Mouse (Mus musculus) embryo, embryonic 9.5 days (tissue): ENCODE data around the gene Cdh13.

ENCODE experiments used
- DNase-seq: peaks from one replicate; pipeline ENCODE4 v3.0.0-alpha.2; 2017; ENCODE audit errors: extremely low spot score

The Cdh13 gene

DNA sequence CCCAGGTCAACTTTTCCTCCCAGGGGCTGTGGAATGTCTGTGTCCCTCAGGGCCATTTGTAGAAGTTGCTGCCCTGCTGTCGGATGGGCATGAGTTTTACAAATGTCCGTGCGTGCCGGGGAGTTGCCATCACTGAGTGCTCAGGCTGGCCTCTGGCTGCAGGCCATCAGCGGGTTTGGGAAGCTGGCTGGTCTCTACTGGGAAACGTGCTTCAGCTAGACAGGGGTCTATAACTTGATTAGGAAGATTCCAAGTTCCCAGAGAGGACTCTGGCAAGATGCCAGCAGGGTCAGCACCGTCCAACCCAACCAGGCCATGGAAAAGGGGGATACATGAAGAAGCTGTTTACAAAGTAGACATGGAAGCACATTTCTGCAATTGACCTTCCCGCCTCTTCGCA lies 163.0 kb downstream of the Cdh13 start:
- no peak for DNase-seq

DNA sequence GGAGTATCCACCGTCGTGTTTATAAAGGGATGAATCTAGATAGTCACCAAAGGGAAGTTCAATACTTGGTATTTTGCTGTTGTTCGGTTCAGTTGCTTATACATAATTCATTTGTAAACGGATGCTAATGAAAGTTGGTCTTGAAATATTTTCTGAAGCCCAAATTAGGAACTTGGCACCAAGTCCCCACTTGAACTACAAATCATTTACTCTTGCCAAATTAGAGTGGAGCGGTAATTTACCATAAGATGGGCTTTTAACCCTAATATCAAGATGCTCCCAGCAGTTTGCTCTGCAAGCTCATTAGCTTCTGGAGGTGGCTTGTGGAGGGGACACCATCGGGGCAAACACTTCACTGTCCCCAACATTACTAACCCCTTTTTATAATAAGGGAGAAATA lies 164.5 kb downstream of the Cdh13 start:
- DNase-seq: no peak

DNA sequence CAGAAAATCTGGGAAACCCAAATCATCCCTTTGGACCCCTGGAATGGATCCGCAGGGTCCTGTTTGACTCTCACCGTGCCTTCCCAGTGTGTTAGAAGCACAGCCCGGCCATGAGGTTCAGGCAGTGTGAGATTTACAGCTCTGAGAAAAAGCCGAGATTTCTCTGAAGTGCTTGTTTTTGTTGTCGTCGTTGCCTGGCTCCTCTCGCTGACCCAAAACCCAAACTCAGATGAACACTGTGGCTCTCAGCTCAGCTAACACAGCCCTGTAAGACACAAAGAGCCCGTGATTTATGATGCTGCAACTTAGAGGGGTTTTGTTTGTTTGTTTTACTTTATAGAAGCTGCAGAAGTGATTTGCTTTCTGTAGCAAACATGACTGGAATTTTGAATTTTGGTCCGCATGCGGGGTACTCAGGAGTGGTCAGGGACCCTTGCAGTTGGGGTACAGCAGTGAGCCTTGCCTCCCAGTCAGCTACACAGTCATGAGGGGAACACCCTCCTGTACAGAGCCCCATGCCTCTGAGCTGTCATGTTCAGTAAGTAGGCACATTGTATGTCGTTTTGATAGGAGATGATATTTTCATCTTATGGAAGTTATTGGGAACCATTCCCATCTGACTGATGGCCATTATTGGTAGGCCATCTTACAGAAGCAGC lies 169.0 kb downstream of the Cdh13 start:
- DNase-seq: no peak

DNA sequence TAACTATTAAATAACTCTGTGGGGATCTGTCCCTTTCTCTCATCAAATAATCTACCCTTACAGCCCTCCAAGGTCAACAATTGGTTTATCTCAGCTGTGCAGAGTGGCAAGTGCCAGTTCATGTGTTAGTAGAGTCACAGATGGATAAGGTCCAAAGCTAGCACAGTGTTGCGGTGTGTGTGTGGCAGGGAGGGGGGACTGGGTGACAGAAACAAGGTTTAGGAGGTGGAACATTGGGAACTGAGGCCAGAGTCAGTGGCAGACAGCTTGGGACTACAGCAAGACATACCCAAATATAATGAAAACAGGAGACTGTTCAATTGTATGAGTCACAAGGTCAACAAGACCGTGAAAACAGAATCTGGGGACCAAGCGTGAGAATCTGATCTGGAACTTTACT lies 171.7 kb downstream of the Cdh13 start:
- DNase-seq: no peak

DNA sequence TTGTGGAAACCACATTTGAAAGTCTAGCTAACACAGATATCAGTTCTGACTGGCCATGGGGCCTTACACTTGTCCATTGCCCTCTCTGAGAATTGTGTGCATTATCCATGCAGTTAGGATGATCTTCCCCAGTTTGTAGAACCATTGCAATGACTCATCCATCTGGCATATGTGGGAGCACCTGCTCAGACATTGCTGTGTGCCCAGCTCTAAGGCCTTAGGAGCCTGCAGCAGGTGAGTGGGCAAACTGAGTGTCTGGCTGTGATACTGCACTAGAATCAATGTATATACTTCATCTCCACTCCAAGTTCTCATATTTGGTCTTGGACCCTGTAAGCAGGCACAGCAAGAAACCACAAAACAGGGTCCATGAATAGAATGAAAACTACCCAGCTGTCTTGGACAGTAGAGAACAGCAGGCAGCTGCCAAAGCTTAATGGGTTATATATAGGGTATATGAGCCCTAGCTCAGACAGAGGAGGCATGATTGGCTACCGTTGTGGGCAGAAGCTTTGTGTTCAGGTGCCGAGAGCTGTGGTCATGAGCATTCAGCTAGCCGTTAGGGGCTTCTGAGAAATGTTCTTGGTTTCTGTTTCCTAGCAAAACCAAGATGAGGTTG lies 181.9 kb downstream of the Cdh13 start:
- DNase-seq: no peak

DNA sequence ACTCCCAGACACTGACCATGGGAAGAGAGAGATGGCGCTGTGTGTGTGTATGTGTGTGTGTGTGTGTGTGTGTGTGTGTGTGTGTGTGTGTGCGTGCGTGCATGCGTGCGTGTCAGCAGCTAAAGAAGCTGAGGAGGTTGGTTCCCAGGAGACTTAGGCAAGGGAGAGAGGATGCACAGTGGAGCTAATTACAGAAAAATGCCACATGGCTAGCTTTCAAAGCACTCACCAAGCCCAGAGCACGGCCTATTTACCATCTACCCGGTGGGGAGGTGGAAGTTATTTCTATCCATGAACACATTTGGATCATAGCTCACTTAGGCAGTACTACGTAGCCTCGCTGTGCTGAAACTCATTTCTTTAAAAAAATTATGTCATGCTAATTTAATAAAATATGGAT lies 194.1 kb downstream of the Cdh13 start:
- DNase-seq: no peak

DNA sequence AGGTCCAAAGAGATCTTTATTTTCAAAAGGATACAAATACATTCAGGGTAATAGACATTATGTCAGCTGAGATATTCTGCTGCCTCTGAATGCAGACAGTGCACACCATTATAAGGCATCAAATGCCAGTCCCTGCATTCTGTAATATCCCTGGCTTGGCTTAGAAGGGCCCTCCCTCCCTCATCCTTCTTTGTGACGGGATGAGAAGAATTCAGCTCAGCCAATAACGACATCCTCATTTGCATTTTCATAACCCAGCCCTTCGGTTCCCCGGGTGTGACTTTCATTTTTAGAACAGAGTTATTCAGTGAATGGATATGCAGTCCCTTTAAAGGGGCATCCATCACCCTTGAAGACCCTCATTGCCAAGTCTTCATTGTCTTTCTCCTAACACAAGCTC lies 205.2 kb downstream of the Cdh13 start:
- DNase-seq: no peak

DNA sequence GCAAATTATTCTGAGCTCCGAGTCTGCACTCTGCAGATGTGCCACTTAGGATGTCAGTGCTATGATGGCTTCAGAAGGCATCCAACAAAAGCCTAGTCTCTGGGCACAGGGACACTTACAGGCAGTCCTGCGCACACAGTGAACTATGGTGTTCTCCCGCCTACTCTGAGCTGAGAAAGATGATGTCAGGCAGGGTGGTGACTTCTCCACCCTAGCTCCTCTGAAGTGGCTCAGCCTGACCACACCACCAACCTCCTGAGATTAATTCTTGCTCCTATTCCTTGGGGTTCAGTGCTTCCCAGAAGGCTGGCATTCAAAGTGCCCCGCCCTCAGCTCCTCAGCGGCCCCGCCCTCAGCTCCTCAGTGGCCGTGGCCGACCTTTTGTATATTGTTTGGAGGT lies 219.0 kb downstream of the Cdh13 start:
- no peak for DNase-seq

DNA sequence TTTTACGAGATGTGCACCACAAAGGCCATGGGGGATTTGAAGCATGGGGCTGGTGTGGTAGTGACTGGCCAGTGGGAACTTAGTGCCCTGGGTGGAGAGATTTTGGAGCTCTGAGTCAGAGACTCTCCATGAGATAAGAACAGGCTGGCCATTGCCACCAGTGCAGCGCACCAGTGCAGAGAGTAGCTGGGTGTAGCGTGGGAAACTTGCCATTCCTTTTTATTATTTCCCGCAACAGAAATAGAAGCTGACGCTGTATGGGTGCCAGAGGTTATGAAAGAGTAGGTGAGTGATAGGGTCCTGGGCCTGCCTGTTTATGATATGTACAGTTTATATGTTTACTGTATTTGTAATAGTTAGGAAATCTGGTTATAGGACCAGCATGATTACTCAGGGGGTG lies 225.9 kb downstream of the Cdh13 start:
- DNase-seq: no peak

DNA sequence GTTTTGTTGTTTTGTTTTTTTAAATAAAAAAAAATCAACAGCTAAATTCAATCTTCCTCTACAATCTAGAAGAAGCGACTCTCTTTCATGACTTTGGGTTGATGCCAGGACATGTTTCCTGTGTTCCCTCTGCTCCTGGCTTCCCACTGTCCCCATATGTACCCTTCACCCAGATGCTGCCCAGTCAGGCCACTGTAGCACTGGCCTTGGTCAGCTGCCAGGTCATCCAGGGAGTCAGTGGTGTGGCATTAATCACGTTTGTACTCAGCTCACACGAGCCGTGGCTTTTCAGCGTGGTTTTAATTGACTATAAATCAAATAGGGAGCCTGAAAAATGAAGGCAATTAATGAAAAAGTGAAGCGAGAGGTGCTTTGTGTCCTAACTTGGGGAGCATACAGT lies 229.7 kb downstream of the Cdh13 start:
- DNase-seq: no peak

DNA sequence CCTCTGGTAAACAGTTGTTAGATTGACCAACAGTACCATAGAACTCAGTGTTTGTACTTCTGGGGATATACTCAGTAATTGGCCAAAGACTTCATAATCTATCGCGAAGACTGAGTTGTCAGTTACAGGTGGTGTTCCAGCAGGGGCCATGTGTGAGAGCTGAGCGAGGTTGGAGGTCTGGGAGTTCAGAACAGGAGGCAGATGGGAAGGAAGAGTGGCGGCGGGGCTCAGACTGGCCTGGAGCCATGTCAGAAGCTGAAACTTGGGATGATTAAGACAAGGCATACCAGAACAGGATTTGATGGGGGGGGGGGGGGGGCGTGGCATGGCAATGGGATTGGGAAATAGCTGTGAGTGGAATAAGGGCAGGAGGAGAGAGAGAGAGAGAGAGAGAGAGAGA lies 232.1 kb downstream of the Cdh13 start:
- DNase-seq: no peak

DNA sequence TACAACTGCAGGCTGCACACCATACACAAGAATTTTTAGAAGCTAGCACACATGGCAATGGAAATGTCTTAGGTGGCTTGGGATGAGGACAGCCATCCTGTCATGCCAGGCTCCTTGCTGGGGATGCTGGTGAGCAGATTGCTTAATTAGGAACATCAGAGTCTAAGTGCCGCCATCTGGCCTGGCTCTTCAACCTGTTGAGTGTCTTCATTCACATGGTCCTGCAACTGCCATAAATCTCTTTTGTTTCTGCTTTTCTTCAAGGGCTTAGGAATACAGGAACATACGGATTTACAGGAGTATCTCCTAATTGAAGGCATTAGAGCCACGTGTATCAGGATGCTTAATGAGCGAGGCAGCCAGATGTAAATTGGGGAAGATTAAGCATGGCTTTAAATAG lies 233.5 kb downstream of the Cdh13 start:
- DNase-seq: no peak

DNA sequence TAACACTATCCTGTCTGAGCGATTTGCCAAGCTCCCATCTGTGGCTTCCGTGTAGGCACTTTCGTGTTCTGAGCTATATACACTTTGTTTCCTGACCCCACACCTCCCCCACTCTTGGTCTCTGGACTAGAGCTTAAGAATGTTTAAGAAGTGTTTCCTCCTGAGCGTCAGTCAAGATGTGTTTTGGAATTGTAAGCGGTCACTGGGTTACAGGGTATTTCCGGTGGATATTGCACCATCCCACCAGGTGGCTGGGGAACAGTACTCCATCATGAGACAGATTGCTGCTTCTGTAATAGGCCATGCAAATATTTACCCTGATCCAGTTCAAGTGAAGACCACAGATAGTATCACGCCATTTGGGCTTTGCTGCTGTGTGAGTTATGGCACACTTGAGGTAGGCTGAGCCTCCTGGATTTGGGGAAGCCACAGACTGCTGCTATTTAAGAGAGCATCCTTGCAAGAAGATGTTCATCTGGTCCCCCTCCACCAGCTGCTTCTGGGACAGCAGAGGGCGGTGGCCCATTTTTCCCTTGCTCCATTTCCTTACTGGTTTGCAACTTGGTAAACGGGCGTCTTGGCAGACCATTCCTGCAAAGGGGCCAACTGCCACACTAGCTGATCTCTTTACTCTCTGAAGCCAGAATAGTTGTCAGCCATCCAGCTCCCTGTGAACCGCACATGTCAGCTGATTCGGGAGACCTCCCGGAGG lies 234.7 kb downstream of the Cdh13 start:
- DNase-seq: no peak

DNA sequence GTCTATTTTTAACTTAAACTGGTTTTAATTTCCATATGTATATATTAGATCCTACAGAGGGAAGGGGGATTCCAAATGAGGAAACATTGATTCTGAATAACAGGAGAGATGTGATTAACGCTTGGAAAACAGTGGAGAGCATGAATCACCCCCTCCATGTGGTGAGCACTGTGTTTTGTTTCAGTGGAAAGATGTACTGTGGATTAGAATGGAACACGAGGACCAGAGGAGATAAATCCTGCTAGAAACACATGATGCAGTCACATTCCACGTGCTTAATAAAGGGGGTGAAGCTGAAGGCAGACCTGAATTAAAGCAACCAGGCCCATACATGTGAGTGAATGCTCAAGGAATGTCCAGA lies 235.2 kb downstream of the Cdh13 start:
- no peak for DNase-seq

DNA sequence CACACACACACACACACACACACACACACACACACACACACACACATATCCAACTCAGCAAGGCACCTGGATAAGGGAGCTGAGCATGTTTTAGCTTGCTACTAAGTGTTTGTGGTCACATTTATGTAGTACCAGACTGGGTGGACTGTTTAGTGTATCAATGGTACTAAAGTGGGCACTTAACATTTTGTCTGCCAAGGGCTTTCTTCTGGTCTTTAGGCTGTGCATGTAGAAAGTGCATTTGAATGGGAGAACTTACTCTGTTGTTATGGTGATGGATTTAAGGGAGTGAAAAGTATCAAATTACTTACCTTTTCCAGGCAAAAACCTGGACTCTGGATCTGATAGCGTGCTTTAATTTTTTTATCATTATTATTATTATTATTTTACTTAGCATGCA lies 240.4 kb downstream of the Cdh13 start:
- no peak for DNase-seq

DNA sequence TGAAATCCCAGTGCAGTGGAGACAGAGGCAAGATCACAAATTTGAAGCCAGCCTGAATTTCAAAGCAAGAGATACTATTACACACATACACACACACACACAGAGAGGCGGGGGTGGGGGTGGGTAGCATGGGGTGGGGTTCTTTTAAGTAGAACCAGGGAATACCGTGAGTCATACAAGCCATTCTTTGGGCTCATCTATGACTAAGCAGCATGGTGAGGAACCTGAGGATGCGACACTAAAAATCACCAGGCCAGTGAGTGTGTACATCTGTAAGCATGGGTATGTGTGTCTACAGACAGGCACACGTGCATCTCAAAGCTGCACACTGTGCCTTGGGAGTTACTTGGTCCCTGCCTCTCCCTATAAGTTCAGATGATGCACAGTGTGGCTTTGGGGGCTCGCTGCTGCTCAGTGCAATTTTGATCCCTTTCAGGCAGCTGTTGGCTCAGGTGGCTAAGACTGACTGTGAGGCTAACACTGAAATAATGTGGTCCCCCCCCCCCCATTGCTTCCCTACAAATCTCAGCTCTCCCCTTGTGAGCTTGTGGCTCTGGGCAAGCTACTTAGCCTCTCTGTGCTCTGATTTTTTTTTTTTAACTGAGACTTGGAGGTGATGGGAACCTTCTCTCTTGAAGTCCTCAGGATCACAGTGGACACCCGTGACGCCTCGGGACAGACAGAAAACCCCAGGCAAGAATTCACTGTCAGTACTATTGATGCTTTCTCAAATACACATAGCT lies 255.5 kb downstream of the Cdh13 start:
- DNase-seq: no peak

DNA sequence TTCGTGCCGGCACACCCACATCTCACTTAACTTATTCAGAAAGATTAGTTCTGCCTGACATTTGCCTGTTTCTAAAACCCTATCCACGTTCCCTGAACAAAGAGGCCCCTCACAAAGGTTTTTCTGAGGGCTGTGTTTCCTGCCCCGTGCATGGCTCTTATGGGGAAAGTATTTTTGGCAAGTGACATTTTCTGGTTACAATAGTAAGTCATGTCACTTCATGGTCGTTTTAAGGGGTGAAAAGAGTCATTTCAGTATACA lies 256.0 kb downstream of the Cdh13 start:
- DNase-seq: no peak

DNA sequence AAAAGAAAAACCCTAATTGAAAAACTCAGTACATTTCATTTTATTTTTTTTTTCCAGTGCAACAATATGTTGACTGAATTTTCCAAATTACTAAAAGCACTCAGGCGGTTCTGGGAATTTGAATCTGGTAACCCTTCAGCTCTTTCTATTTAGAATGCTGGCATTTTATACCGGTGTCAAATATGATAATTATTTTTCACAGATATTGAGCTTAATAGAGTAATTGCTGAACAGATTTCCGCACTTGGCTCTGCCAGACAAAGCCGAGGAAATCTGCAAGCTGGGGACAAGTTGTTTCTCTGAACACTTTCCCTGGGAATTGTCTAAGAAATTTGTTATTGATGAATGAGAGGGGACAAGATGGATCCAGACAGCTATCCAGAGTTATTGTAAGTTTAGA lies 256.4 kb downstream of the Cdh13 start:
- no peak for DNase-seq

DNA sequence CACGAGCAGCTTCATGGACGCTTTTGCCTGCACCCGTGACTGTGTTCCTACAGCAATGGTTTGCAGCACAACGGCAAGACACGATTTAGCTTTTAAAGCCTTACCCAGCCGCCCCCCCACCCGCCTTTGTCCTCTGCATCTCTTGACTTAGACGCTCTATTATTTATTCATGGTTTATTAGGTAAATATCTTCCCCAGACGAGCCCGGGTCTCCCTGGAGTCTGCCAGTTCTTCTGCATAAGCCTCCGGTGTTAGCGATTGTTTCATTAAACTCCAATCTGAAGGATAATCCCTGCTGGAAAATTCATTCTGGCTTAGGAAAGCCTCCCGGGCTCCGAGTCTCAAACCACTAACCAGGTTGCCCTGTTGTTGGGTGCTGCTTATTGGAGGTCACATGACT lies 268.9 kb downstream of the Cdh13 start:
- DNase-seq: no peak

DNA sequence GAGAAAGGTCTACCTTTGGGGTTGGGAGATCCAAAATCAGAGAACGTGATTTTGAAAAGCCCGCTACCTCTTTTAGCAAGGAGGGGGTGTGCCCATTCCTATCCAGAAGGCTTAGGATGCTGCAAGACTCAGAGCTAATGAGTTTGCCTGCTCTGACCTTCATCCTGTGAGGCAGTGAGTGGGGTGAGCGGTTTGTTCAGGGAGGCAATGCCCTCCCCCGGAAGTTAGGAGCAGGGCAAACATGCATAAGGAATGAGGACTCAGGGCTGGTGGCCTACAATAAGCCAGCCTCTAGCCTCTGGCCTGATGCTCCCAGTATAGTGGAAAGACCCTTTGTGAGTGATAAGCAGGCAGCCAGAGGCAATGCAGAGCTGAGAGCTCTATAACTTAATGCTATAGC lies 269.3 kb downstream of the Cdh13 start:
- DNase-seq: no peak

DNA sequence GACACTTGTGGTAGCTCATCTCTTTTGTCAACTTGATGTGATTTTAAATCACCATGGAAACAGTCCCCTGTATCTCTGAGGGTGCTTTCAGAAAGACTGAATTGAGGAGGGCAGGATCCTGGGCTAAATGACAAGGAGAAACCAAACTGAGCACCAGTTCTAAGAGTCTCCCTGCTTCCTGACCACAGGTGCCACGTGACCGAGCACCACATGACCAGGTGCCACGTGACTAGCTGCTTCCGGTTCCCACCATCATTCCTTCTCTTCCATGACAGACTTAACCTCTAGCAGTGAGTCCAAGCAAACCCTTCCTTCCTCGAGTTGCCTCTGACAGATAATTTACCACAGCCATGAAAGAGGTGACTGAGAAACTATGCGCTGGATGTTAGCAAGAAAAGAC lies 280.5 kb downstream of the Cdh13 start:
- no peak for DNase-seq

DNA sequence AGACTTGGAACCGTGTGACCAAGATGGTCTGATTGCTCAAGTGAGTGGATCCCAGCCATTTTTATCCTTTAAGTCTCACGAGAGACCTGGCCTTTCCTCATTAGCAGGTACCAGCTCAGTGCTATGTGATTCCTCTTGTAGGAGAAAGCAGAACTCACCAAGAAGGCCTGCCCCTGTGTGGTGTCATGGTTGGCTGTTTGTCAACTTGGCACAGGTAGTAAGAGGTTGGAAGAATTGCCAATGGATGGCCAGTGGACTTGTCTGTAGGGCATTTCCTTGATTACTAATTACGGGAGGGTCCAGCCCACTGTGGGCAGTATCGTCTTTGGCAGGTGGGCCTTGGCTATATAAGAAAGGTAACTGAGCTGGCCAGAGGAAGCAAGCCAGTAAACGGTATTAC lies 281.7 kb downstream of the Cdh13 start:
- no peak for DNase-seq
